Mouse (Mus musculus) testis, adult 2 months (tissue): ENCODE data around the gene Nrp1. TPM values are rescaled to one million over a fixed set of nuclear protein-coding genes. Genes with fewer than 3 reads are reported as not detected.

ENCODE experiments used
- H3K27ac ChIP-seq: fragments of 200-500 bp; 2 replicates; pipeline ENCODE4 v1.5.1; 2012; ENCODE audit warnings: low read depth, low read length; ENCODE audit not compliant: control insufficient read depth, insufficient read depth
- H3K27me3 ChIP-seq: fragments of 200-500 bp; 2 replicates; pipeline ENCODE4 v1.6.1; 2012; ENCODE audit warnings: mild to moderate bottlenecking, low read length, moderate library complexity; ENCODE audit not compliant: control insufficient read depth, insufficient read depth
- H3K36me3 ChIP-seq: fragments of 200-500 bp; 2 replicates; pipeline ENCODE4 v1.6.1; 2012; ENCODE audit warnings: mild to moderate bottlenecking, low read length; ENCODE audit not compliant: control insufficient read depth, insufficient read depth
- H3K4me1 ChIP-seq: fragments of 200-500 bp; 2 replicates; pipeline ENCODE4 v1.6.1; 2012; ENCODE audit warnings: low read length; ENCODE audit not compliant: control insufficient read depth, insufficient read depth
- H3K4me3 ChIP-seq: fragments of 200-500 bp; 2 replicates; pipeline ENCODE4 v1.5.1; 2012; ENCODE audit warnings: low read depth, mild to moderate bottlenecking, low read length, moderate library complexity, mixed read lengths; ENCODE audit not compliant: control insufficient read depth
- CTCF ChIP-seq: fragments of 200-500 bp; IDR thresholded peaks from 2 replicates; pipeline ENCODE4 v1.5.1; 2012; ENCODE audit warnings: low read depth, mild to moderate bottlenecking, inconsistent platforms, low read length, moderate library complexity; ENCODE audit not compliant: control insufficient read depth, insufficient read depth, insufficient replicate concordance
- POLR2A ChIP-seq: fragments of 200-500 bp; IDR thresholded peaks from 2 replicates; pipeline ENCODE4 v1.6.1; 2012; ENCODE audit warnings: low read depth, mild to moderate bottlenecking, inconsistent platforms, low read length, moderate library complexity; ENCODE audit not compliant: control insufficient read depth
- polyA plus RNA-seq: library from polyadenylated mRNA; depleted of rRNA; stranded (reverse); fragments of >200 nt; gene quantifications from 2 replicates; pipeline ENCODE4 v1.2.3, GENCODE M21; 2012

Gene Nrp1
- polyA plus RNA-seq, 1 experiment = 1.7 TPM

DNA sequence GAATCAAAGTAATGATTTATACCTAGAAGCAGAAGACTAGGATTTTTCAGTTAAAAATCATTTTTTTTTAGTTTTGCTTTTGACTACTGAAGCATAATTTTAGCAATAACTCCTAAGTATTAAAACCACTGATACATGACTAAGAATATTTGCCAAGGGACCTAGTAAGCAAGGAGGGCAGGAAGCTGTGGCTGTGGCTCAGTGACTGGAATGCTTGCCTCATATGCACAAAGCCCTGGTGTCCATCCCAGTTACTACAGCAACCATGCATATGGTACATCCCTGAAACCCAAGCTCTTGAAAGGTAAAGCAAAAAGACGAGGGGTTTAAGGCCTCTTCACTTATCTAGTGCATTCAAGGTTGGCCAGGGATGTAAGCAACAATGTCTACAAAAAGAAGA lies 101.3 kb downstream of the Nrp1 start:
- no peaks in the 10 kb centered on the region for H3K27me3 ChIP-seq
- no peaks in the 10 kb centered on the region for H3K4me1 ChIP-seq
- no peak overlapping the region for H3K4me3 ChIP-seq
- no peaks in the 10 kb centered on the region for H3K36me3 ChIP-seq
- no peak overlapping the region for H3K27ac ChIP-seq
- TF ChIP-seq POLR2A (no peak), CTCF (no peak)

DNA sequence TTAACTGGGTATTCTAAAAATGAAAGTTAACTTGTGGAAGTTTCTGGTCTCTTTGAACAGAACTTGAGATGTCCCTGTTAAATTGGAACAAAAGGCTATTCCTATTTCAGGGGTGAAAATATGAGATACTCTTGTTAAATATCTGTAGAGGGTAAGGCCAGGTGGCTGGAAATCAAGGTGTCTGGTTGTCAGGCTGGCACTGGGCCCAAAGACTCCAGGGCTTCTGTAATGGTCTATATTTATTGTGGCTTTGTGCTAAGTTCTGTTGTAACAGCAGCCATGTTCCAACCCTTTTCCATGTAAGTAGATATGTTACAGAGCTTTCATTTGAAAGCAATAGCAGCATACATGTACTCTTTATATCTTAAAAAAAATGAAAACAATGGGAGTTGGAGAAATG lies 103.3 kb downstream of the Nrp1 start:
- no peak for TF ChIP-seq POLR2A
- TF ChIP-seq CTCF = no peak
- Histone ChIP-seq H3K4me1 (no peaks in the 10 kb centered on the region), H3K27ac (no peak overlapping the region), H3K27me3 (no peaks in the 10 kb centered on the region), H3K36me3 (no peaks in the 10 kb centered on the region), H3K4me3 (no peak overlapping the region)

DNA sequence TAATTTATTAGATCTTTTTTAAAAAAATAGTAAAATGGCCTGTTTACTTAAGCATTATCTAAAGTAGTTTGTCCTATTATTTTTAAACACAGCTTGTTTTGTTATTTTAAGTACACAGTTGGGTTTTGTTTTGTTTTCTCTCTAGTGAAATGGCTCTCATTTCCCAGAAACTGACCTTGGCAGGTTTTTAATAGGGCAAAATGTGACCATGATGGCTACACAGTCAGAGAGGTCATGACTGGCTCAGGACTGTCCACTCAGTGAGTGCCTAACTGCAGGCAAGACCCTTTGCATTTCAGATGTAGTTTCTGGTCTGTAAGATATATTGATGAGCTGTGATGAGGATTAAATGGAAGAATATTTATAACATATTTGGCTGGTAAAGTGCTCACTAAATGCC lies 104.8 kb downstream of the Nrp1 start:
- Histone ChIP-seq H3K36me3 (no peaks in the 10 kb centered on the region), H3K4me3 (no peak overlapping the region), H3K27ac (no peak overlapping the region), H3K4me1 (no peaks in the 10 kb centered on the region), H3K27me3 (no peaks in the 10 kb centered on the region)
- TF ChIP-seq POLR2A = no peak
- no peak for TF ChIP-seq CTCF

DNA sequence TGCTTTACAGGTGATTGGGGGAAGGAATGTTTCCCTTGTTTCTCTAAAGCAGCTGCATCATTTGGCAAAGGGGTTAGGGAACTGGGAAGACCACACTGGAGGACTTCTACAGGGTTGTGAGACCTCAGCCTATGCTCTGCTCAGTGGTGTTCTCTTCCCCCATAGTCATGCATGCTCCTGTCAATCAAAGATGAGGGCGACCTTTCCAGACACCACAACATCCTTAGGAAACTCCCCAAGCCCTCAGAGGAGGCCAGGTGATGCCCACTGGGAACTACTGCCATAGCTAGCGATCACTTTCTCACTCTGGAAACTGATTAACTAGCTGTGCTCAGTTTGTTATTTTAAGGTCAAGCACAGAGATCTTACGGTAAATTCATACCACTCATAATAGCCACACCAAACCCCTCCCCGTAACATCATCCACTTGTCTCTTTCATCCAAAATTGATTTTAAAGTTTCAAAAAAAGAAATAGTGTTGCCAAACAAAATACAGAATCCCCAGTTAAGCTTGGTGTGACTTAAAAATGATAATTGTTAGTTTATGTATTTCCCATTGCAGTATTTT lies 105.7 kb downstream of the Nrp1 start:
- Histone ChIP-seq H3K27ac (no peak overlapping the region), H3K4me1 (no peaks in the 10 kb centered on the region), H3K4me3 (no peak overlapping the region), H3K36me3 (no peaks in the 10 kb centered on the region), H3K27me3 (no peaks in the 10 kb centered on the region)
- TF ChIP-seq POLR2A (no peak), CTCF (no peak)

DNA sequence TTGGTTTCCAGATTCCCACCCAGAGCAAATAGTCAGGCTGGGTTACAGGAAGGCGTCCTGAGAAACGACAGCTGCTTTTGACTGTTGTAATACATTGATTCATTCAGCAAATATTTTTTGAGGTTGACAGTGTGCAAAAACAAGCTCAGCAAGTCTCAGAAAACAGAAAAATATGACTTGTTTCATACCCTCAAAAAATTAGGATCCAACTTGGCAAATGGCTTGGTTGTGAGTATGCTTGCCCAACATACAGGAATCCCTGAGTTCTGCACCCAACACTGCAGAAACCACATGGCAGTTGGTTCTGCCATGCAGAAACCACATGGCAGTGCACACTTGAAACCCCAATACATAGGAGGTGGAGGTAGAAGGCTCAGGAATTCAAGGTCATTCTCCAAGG lies 107.1 kb downstream of the Nrp1 start:
- Histone ChIP-seq H3K27ac (no peak overlapping the region), H3K36me3 (no peaks in the 10 kb centered on the region)
- TF ChIP-seq CTCF = no peak
- TF ChIP-seq POLR2A = no peak

DNA sequence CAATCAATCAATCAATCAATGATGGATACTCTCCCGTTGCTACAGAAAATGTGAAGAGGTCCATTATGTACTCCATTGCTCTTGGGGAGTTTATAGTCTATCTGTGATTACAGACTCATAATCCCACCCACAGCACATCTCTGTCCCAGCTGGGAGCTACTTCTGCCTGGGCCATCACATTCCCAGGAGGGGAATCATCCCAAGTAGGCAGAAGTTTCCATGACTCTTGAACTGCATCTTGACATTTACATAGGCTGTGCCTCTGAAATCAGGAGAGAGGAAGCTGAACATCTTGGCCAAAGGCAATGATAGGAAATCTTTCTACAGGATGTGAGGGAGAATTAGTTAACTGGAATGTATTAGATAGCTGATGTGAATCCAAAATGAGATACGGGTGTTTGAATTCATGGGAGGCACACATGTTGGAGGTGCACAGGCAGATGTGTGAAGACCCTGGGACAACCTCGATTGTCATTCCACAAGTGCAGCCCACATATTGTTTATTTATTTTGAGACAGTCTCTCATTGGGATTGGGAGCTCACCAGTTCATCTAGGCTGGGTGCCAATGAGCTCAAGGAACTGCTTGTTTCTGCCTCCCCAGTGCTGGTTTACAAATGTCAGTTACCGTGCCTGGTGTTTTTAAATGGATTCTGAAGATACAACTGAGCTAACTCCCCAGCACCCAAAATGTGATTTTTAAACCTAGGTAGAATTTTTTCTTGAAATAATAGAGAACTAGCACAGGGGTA lies 108.5 kb downstream of the Nrp1 start:
- H3K36me3 ChIP-seq = no peaks in the 10 kb centered on the region
- H3K4me3 ChIP-seq = no peak overlapping the region
- H3K4me1 ChIP-seq = no peaks in the 10 kb centered on the region
- no peak overlapping the region for H3K27ac ChIP-seq
- H3K27me3 ChIP-seq = no peaks in the 10 kb centered on the region
- TF ChIP-seq CTCF (no peak), POLR2A (no peak)

More for the DNA sequence above, 107.1 kb downstream of the Nrp1 start:
- no peaks in the 10 kb centered on the region for H3K27me3 ChIP-seq
- no peaks in the 10 kb centered on the region for H3K4me1 ChIP-seq
- H3K4me3 ChIP-seq = no peak overlapping the region

DNA sequence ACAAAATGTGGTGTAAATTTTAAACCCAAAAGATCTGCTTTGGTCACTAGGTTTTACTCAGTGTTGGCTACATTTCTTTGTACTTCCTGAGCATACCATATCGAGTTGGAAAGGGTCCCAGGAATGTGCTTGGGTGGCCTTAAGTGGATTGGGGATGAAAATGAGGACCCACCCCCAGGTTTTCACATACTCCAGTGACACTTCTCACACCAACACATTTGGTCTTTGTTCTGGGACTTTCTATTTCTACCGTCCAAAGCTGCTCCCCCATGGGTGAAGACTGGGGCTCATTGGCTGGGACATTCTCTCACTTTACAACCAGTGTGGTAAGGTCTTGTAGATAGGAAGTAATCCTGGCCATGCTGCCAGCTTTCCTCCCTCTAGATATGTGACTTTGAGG lies 111.7 kb downstream of the Nrp1 start:
- Histone ChIP-seq H3K4me3 (no peak overlapping the region), H3K36me3 (no peaks in the 10 kb centered on the region), H3K4me1 (no peaks in the 10 kb centered on the region), H3K27me3 (no peaks in the 10 kb centered on the region), H3K27ac (no peak overlapping the region)
- no peak for TF ChIP-seq POLR2A

DNA sequence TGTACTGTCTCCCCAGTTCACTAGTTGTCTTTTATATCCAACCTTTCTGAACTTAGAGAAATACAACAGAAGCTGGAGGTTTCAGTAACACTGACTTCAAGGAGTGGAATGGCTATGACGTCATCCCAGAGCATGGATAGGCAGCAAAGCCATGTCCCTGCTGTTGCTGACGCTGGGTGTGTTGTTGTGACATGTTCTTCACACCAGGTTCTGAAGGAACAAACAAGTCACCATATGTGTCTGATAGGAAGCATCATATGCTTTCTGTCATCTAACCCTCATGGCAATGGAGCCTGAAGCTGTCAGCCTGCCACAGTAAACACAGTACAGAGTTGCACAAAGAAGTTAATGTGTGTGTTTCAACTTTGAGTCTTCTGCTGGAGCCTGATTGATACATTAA lies 112.8 kb downstream of the Nrp1 start:
- Histone ChIP-seq H3K27me3 (no peaks in the 10 kb centered on the region), H3K36me3 (no peaks in the 10 kb centered on the region), H3K27ac (no peak overlapping the region), H3K4me3 (no peak overlapping the region), H3K4me1 (no peaks in the 10 kb centered on the region)
- no peak for TF ChIP-seq POLR2A
- TF ChIP-seq CTCF = no peak
